Mouse (Mus musculus) stomach, postnatal 0 days (tissue): ENCODE results near the gene Camsap3.

Source experiments
- CTCF ChIP-seq: IDR thresholded peaks from 2 replicates; pipeline ENCODE4 v1.5.1; 2016; ENCODE audit warnings: antibody characterized with exemption, low read depth, mild to moderate bottlenecking, moderate library complexity
- EP300 ChIP-seq: optimal IDR thresholded peaks from 2 replicates; pipeline ENCODE3; 2016; ENCODE audit warnings: antibody characterized with exemption

DNA sequence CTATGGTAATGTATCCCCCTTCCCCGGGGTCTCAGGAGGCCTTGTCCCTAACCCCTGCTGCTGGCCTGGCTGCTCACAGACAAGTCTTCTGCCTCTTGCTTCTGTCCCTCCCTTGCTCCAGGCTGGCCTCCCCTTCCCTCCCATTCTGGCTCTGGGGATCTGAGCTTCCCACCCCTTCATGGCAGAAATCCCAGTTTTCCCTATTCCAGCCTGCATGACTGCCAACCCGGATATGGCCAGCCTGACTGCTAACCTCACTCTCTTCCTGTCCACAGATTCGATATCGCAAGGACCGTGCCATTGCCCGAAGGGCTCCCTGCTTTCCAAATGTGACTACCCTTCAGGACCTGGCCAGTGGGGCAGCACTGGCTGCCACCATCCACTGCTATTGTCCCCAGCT, 13.3 kb downstream of the Camsap3 start:
- TF ChIP-seq EP300 (no peak), CTCF (no peak)
